Mouse (Mus musculus): Measurements from ENCODE around the gene Rassf7.

- TF ChIP-seq POLR2A (IDR thresholded peaks at IDR 0.05; ENCODE audit: control insufficient read depth in 1 of 2, insufficient read depth in 1 of 2, low read depth in 1 of 2, low read length in 2 of 2, poor library complexity in 1 of 2) = no peak
- no peak for TF ChIP-seq EP300 (IDR thresholded peaks at IDR 0.05; ENCODE audit: low read depth in 1 of 2, low read length in 2 of 2)
Measured at GRCm38 (mm10) chr7:141213133-141213532, 2.5 kb upstream of the Rassf7 start.
